Mouse (Mus musculus) heart, postnatal 0 days (tissue): Measurements from ENCODE around the gene F2r. TPM values are rescaled to one million over a fixed set of nuclear protein-coding genes. Genes with fewer than 3 reads are reported as not detected.

Experiments used
- ATAC-seq: fragments of 200-750 bp; cut with Nextera tagmentation; 2 replicates; pipeline ENCODE4 v1.8.0; 2017; ENCODE audit warnings: low read depth, moderate number of reproducible peaks, moderate library complexity; ENCODE audit not compliant: insufficient read depth
- DNase-seq: peaks from one replicate; pipeline ENCODE4 v3.0.0-alpha.2; 2016; ENCODE audit warnings: low spot score
- H3K27ac ChIP-seq: fragments of 300-500 bp; sonication (generic); 2 replicates; pipeline ENCODE4 v1.5.1; 2014; ENCODE audit warnings: low read depth, mild to moderate bottlenecking
- H3K27me3 ChIP-seq: fragments of 300-500 bp; sonication (generic); 2 replicates; pipeline ENCODE4 v1.6.1; 2014; ENCODE audit warnings: low read length, mixed read lengths; ENCODE audit not compliant: control insufficient read depth, insufficient read depth
- H3K36me3 ChIP-seq: fragments of 300-500 bp; sonication (generic); replicated peaks from 2 replicates; pipeline ENCODE4 v1.6.1; 2014; ENCODE audit warnings: low read length, mixed read lengths; ENCODE audit not compliant: control insufficient read depth, insufficient read depth
- H3K4me1 ChIP-seq: fragments of 300-500 bp; sonication (generic); 2 replicates; pipeline ENCODE4 v1.6.1; 2014; ENCODE audit warnings: antibody characterized with exemption; ENCODE audit not compliant: control insufficient read depth, insufficient read depth
- H3K4me2 ChIP-seq: fragments of 300-500 bp; sonication (generic); 2 replicates; pipeline ENCODE4 v1.6.1; 2014; ENCODE audit warnings: low read depth, mild to moderate bottlenecking, low read length, moderate library complexity
- H3K4me3 ChIP-seq: fragments of 300-500 bp; sonication (generic); 2 replicates; pipeline ENCODE4 v1.5.1; 2014; ENCODE audit warnings: low read depth, low read length
- H3K9ac ChIP-seq: fragments of 300-500 bp; sonication (generic); replicated peaks from 2 replicates; pipeline ENCODE4 v1.6.1; 2014; ENCODE audit warnings: low read depth, low read length, mixed read lengths
- H3K9me3 ChIP-seq: fragments of 300-500 bp; sonication (generic); replicated peaks from 2 replicates; pipeline ENCODE4 v1.6.1; 2016; ENCODE audit warnings: low read length; ENCODE audit not compliant: control insufficient read depth
- CTCF ChIP-seq: IDR thresholded peaks from 2 replicates; pipeline ENCODE4 v1.5.1; 2016; ENCODE audit warnings: antibody characterized with exemption, control low read depth, low read depth
- EP300 ChIP-seq: IDR thresholded peaks from 2 replicates; pipeline ENCODE4 v1.6.1; 2016; ENCODE audit warnings: antibody characterized with exemption, low read depth
- whole genome bisulfite sequencing: fragments of 180-500 bp; shearing (Covaris S2); extraction: QIAGEN DNeasy Blood & Tissue Kit; methylation state at CpG from one replicate; pipeline ENCODE4 v1.1.7; 2014; 5-methylcytosine and 5-hydroxymethylcytosine counted together
- polyA plus RNA-seq: library from polyadenylated mRNA; unstranded; fragments of >200 nt; fragmentation: Nextera tagmentation; extraction: Ambion mirVana; gene quantifications from 2 replicates; pipeline ENCODE4 v1.2.1, GENCODE M21; 2015
- total RNA-seq: library from RNA; depleted of rRNA; stranded (reverse); fragments of >200 nt; gene quantifications from 2 replicates; pipeline ENCODE4 v1.2.3, GENCODE M21; 2014; ENCODE audit warnings: low replicate concordance

F2r gene
- total and polyA plus RNA-seq, 2 experiments from 2014 or later = 63.9 to 105 TPM

- peak; percentile 44; the same call in 1 of the 2 replicates for ATAC-seq
- Histone ChIP-seq H3K4me2 (no peak overlapping the region), H3K4me1 (0 out of 2 replicates have a peak, but pooled peaks cover 7% of the 10 kb centered on the region), H3K27me3 (no peaks in the 10 kb centered on the region), H3K4me3 (no peak overlapping the region), H3K9me3 (no peaks in the 10 kb centered on the region), H3K9ac (no peak overlapping the region), H3K27ac (peak overlapping the region; percentile 52; the same call in 1 of the 2 replicates), H3K36me3 (no peaks in the 10 kb centered on the region)
- TF ChIP-seq CTCF = no peak
- peak; percentile 58; the same call in 1 of the 2 replicates for TF ChIP-seq EP300
- DNase-seq = peak; percentile 59
- WGBS = 51% methylated on average over 9 of the region's 9 CpGs
These were observed 38.9 kb upstream of the F2r start for GRCm38 (mm10) chr13:95657171-95657570.

GRCm38 (mm10) chr13:95655284-95655683 lies 37.0 kb upstream of the F2r start:
- ATAC-seq (peak; percentile 66), DNase-seq (peak; percentile 56)
- no peak overlapping the region for H3K4me3 ChIP-seq
- peak overlapping the region; percentile 27; the same call in 1 of the 2 replicates for H3K27ac ChIP-seq
- no peak for TF ChIP-seq CTCF
- no peak for TF ChIP-seq EP300
- no peaks in the 10 kb centered on the region for H3K9me3 ChIP-seq
- 18% methylated on average over 9 of the region's 9 CpGs for WGBS
- no peaks in the 10 kb centered on the region for H3K27me3 ChIP-seq
- H3K9ac ChIP-seq = no peak overlapping the region
- 0 out of 2 replicates have a peak, but pooled peaks cover 7% of the 10 kb centered on the region for H3K4me1 ChIP-seq
- no peaks in the 10 kb centered on the region for H3K36me3 ChIP-seq
- no peak overlapping the region for H3K4me2 ChIP-seq

DNA sequence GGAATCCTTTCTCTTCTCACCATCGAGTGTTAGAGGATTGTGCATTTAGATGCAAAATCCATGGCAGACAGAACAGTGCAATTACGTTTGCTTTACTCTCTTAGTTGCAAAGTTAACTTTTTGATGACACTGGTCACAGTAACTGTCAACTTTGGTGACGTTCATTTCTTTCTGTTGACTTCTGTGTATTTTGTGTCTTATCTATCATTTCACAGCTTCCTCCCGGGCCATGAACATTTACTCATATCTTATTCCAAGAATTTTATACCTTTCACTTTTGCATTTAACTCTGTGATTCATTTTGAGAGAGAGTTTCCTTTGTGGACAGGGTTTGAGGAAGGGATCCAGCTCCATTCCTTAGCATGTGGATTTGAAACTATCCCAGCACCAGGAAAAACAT lies 35.4 kb upstream of the F2r start:
- Histone ChIP-seq H3K9ac (no peak overlapping the region), H3K36me3 (no peaks in the 10 kb centered on the region), H3K4me3 (no peak overlapping the region), H3K27me3 (no peaks in the 10 kb centered on the region), H3K9me3 (no peaks in the 10 kb centered on the region), H3K4me2 (no peak overlapping the region), H3K4me1 (0 out of 2 replicates have a peak, but pooled peaks cover 7% of the 10 kb centered on the region), H3K27ac (no peak overlapping the region)
- 70% methylated on average over 4 of the region's 4 CpGs for WGBS
- DNase-seq (no peak), ATAC-seq (no peak)
- TF ChIP-seq CTCF (no peak), EP300 (no peak)

DNA sequence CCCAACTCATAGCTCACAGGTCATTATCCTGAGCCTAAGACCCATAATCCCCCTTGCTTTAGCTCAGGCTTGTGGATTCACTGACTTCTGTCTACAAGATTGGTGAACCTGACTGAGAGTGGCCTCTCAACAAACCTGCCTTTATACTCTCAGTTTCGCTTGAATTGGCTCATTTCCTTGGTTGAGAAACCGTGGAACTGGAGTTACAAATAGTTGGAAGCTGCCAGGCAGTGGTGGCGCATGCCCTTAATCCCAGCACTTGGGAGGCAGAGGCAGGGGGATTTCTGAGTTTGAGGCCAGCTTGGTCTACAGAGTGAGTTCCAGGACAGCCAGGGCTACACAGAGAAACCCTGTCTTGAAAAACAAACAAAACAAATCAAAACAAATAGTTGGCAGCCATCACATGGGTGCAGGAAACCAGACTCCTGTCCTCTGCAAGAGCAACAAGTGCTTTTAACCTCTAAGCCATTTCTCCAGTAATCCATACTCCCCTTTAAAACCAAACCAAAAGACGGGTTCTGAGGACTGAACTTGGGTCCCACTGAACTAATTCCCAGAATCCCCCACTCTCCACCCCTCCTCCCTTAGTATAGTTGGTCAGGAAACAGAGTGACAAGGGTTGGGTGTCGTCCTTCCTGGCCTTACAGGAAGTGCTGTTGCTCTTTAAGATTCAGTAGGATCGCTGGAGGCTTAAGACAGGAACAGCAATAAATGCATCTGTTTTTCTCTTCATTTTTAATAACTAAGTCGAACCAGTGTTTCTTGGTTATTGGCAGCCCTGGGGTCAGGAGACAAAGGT lies 33.8 kb upstream of the F2r start:
- H3K4me3 ChIP-seq = no peak overlapping the region
- H3K27ac ChIP-seq = no peak overlapping the region
- 71% methylated on average over 7 of the region's 7 CpGs for WGBS
- ATAC-seq (no peak), DNase-seq (no peak)
- H3K9me3 ChIP-seq = no peaks in the 10 kb centered on the region
- no peak for TF ChIP-seq EP300
- no peak overlapping the region for H3K9ac ChIP-seq
- no peaks in the 10 kb centered on the region for H3K27me3 ChIP-seq
- H3K4me2 ChIP-seq = no peak overlapping the region
- H3K36me3 ChIP-seq = no peaks in the 10 kb centered on the region
- H3K4me1 ChIP-seq = 0 out of 2 replicates have a peak, but pooled peaks cover 10% of the 10 kb centered on the region

- no peak overlapping the region for H3K27ac ChIP-seq
- no peaks in the 10 kb centered on the region for H3K27me3 ChIP-seq
- no peak overlapping the region for H3K4me3 ChIP-seq
- H3K9me3 ChIP-seq = no peaks in the 10 kb centered on the region
- H3K36me3 ChIP-seq = no peaks in the 10 kb centered on the region
- 0 out of 2 replicates have a peak, but pooled peaks cover 3% of the 10 kb centered on the region for H3K4me1 ChIP-seq
- 85% methylated on average over 3 of the region's 3 CpGs for WGBS
- H3K9ac ChIP-seq = no peak overlapping the region
- TF ChIP-seq EP300 = no peak
- DNase-seq = no peak
- no peak for ATAC-seq
- no peak overlapping the region for H3K4me2 ChIP-seq
These were observed 31.7 kb upstream of the F2r start for GRCm38 (mm10) chr13:95649941-95650340.
